Mouse (Mus musculus) lung, postnatal 10 days (tissue): ENCODE results near the gene Gm13889.

ENCODE experiments used
- DNase-seq: peaks from one replicate; pipeline ENCODE4 v3.0.0; 2021

Gene Gm13889

GRCm38 (mm10) chr2:93956908-93957784, at the start of gene Gm13889:
Gene Gm13889 (minus strand): TSS chr2:93957201.
- DNase-seq, result peak; percentile 95

GRCm38 (mm10) chr2:94002331-94002730, 45.3 kb upstream of the Gm13889 start:
- DNase-seq, result peak; percentile 91

DNA sequence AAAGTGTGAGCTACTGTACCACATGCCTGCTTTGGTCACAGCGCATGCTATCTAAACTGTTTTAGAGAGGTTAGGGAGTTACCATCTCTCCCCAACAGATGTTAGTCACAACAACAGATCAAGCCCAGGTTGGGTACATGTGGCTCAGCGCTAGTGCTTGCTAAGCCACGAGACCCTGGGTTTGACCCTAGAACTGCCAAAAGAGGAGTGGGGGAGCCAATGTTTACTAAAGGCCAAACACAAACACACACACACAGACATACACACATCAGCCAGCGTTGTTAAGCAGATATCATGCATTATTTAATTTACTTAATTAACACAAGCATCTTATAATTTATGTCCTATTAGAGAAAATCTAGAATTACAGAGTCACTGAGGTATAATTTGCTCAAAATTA, 44.9 kb upstream of the Gm13889 start:
- no peak for DNase-seq

DNA sequence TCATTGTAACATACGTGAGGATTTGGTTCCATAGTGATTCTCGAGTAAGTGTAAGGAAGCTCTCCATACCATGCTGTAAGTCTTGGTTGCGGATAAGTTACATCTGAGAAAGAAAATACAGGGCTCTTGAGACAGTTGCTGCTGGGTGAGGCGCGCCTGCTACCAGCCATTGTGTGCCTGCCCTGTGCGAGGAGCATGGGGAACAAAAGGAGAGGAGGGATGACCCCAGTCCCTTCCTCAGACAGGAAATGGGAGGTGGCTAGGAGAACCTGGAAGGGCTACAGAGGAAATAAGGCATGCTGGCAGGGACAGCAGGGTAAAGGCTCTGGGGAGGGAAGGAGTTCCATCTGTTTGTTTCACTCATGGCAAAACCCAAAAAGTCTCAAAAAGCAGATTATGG, 44.4 kb upstream of the Gm13889 start:
- DNase-seq, result peak; percentile 63

GRCm38 (mm10) chr2:93996254-93996653, 39.3 kb upstream of the Gm13889 start, which contains the start of gene Gm27027:
Gene Gm27027 (minus strand): TSS chr2:93996354.
- no peak for DNase-seq

DNA sequence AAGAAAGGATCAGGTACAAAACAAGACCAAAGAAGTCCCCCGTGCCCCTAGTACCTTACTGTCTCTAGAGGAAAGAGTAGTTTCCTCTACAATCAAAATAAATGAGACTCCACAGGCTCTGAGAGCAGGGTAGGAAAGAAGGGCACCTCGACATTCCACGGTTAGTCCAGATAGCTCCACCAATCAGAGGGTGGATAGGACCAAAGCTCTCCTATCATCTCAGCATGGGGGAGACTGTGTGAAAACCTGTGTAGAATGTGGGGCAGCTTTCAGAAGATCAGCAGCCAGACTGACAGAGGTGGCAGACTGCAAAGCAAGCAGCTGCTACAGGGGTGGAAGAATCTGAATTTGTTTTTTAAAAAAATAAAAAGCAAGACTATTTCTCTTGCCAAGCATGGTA, 35.8 kb upstream of the Gm13889 start:
- DNase-seq, result no peak

DNA sequence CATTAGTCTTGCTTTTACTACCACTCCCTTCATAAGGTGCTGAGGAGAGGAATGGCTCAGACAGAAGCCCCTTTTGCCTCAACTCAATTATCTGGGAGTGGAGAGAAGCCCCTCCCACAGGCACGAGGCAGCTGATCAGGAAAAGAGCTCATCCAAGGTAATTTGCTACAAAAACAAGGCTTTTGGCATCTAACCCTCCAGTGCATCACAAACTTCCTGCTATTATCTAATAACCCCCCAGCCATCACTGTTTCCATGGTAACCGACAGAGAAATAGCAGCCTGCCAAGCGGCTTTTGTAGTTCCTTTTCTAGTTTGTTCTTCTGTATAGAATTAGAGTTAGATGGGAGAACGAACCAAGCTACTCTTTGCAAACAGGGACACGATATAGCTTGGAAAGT, 35.3 kb upstream of the Gm13889 start:
- DNase-seq, result peak; percentile 67

- peak; percentile 32 for DNase-seq
These were observed 34.3 kb upstream of the Gm13889 start for GRCm38 (mm10) chr2:93991336-93991735.

- no peak for DNase-seq
These were observed 31.4 kb upstream of the Gm13889 start for GRCm38 (mm10) chr2:93988440-93988839.

- peak; percentile 87 for DNase-seq
These were observed 25.6 kb upstream of the Gm13889 start for GRCm38 (mm10) chr2:93982457-93983235.

DNA sequence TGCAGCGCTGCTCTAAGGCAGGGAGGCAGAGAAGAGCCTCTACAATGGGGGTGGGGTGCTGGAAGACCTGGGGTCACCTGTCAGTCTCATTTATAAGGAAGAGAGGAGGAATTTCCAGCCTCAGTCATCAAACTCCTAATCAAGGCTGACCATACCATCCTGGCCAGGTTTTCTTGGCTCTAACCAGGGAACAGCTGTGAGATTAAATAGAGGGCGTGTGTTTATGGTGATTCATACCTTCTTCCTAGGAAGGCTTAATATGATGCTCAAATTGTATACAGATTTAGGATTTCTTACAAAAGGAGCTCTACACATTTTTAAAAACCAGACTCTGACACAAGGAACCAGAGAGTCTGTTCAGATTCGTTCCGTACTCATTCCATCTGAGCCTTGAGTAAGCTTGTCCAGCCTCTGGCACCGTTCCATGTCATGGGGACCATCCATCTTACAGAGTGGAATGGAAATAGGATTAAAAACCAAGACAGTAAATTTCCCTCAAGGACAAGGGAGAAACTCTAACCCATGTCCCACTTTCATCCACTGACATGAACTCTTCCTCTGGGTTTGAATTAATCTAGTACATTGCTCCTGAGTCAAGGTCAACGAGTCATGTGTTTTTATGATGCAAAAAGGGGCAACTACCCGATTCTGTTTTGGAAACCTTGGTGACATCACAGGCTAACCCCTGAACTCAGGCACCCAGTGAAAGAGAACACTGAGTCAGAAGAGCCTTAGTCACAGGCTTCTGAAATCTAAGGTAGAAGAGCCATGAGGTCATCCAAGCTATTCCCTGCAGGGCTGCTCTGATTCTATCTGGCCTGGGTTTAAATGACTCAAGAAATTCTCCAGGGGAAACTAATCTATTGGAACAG, 22.5 kb upstream of the Gm13889 start:
- DNase-seq, result peak; percentile 41

- DNase-seq, result peak; percentile 73
These were observed 19.6 kb upstream of the Gm13889 start for GRCm38 (mm10) chr2:93976436-93977252.

DNA sequence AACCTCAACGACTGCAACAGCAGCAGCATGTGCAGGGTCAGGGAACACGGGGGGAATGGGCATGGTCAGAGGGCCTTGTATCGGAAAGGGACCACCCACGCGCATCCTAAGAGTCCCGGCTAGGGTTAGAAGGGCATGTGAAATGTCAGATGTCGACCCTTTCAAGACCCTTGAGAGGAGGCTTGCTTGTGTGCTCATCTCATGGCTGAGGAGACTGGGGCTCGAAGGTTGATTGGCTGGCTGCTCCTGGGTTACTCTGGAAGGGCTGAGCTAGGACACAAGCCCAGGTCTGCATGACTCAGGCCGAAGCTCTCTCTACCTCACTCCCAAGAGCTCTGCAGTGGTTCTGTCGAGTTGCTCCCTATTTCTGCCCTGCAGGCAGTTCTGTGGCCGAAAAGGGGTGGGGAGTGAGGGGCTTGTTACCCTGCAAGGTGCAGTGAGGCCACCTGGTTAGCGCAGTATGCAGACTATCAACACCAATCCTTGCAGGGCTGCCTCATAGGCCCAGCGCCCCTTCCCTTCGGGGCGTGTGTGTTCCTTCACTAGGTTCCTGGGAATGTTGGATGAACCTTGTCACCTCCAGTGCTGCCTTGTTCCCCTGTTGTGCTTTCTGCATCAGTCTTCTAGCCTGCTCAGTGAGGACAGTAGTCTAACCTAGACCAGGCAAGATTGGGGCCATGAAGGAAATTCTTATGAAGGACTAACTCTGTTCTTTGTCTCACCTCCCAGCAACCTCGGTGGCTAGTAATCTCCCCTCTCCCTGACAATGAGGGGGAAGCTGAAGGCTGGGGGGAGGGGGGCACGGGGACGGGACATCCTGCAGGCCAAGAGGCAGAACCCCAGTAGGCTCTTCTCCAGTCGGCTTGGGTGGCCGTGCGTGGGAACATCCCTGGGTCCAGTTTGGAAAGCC, 18.8 kb upstream of the Gm13889 start:
- no peak for DNase-seq

DNA sequence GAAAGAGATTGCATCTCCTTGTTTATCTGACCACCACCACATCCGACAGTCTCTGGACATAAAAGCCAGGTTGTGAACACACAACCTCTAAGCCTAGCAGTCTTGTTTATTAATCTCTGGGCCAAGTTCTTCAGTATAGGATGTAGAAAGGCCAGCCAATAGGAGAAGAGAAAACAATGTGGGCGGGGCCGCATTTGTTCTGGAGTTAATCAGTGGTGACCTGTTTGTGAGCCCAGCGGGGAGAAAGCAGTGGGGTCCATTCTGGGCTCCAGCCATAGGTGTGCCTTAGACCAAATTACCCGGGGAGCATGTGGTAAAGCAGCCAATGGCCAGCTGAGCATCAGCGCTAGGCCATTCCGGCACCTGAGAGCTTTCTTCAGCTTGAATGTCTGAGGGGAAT, 18.0 kb upstream of the Gm13889 start:
- no peak for DNase-seq

DNA sequence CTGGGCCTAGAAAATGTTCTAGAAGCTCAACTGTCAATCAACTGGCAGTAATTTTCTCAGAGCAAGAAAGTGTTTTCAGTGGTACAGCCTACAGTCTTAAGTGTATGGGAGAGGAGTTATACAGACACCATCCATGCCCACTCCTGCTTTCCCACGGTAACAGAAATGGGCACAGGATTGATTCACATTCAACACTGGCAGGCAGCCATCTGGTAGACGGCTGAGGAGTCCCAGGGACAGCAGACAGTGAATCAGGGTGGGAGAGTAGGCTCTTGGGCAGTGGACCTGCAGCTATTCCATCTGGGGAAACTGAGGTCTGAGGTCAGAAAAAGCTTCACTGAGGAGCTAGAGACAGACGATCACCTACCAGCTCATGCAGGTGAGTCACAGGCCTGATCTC, 14.6 kb upstream of the Gm13889 start:
- no peak for DNase-seq

GRCm38 (mm10) chr2:93964494-93965160, 7.6 kb upstream of the Gm13889 start:
- peak; percentile 81 for DNase-seq

DNA sequence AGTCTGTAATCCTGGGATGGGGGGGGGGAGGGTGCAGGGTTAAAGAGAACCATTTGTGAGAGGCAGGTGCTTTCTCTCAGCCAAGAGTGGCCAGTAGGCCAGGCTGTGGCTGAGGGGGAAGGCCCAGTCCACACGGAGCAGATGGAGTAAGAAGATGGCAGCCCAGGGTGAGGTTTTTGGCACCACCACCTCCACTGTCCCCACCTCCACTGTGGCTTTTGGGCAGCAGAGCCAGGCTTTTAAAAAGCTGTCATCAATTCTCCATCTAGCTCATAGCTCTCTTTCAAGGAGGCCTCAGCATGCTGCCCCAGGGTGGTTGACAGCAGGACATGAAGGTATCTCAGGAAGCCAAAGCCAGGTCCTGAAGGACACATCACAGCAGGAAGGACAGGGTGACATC, 6.8 kb upstream of the Gm13889 start:
- DNase-seq, result no peak

DNA sequence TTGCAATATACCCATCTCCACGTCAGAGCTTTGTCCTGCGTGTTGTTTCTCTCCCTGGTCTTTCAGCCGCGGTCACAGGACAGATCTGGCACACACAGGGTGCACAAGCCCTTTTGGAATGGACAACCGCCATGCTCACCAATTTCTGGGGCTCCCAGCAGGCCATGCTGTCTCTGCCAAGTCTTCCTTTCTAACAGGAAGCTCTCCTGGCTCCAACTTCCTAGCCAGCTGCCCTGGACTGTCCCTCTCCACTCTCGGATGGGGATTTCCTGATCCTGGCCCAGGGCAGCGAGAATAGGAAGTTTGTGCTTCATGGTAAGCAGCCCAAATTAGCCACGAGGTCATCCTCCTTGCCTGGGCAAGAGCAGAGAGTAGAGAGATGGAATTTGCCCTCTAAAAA, 4.7 kb upstream of the Gm13889 start:
- DNase-seq, result peak; percentile 68

DNA sequence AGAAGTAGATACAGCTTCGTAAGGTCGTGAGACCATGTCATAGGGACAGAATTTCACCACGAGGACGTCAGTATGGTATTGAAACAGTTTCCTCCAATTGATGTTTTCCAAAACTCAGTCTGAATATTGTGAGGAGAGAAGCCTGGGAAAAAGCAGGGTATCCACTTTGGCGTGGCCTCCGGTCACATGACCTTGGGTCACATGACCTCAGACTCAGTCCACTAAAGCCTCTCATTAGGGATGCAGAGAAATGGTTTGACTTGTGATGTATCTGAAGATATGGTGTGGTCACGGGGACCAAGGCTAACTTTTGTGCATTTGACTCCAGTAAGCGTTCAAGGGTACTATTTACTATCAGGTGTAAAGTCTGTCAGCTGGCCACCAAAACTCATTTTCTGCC, 2.3 kb upstream of the Gm13889 start:
- DNase-seq, result no peak

DNA sequence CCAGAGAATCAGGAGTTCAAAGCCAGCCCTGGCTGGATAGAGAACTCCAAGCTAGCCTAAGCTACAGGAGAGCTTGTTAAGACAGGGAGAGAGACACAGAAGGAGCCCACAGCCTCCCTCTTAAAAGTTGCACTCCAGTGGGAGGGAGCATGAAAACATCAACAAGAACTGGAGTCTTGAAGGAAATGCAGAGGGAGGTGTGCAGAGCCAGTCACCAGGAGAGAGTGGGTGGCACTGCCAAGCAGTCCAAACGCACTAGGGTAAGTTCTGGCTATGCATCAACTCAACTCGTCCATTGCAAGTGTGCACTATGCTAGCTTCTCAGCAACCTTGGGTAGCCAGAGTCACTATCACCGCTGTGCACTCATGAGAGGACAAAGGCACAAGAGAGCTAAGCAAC, 1.2 kb upstream of the Gm13889 start:
- no peak for DNase-seq
